Mouse (Mus musculus) ovary, adult 18-20 months (tissue): Measurements from ENCODE around the gene Sprr2d.

Source experiments
- DNase-seq: peaks from one replicate; pipeline ENCODE4 v3.0.0; 2022; ENCODE audit warnings: low spot score, mixed read lengths

Sprr2d gene

GRCm38 (mm10) chr3:92338840-92339239, at the start of gene Sprr2d:
Gene Sprr2d (plus strand): TSS chr3:92339140.
- no peak for DNase-seq

GRCm38 (mm10) chr3:92307406-92307805, 31.5 kb upstream of the Sprr2d start:
- DNase-seq: no peak

- no peak for DNase-seq
Measured at GRCm38 (mm10) chr3:92316320-92316719, 22.6 kb upstream of the Sprr2d start, which contains the start of gene Sprr2b. Gene Sprr2b (plus strand): TSS chr3:92316620.

- no peak for DNase-seq
Measured at GRCm38 (mm10) chr3:92317384-92317783, 21.6 kb upstream of the Sprr2d start.

GRCm38 (mm10) chr3:92336278-92336677, 2.7 kb upstream of the Sprr2d start:
- no peak for DNase-seq

GRCm38 (mm10) chr3:92351843-92352242, 12.9 kb downstream of the Sprr2d start, which contains the start of gene Sprr2e:
Gene Sprr2e (plus strand): TSS chr3:92352143.
- DNase-seq: no peak

- DNase-seq: no peak
Measured at GRCm38 (mm10) chr3:92361619-92362018, 22.7 kb downstream of the Sprr2d start.

GRCm38 (mm10) chr3:92364887-92365286, 25.9 kb downstream of the Sprr2d start, which contains the start of gene Sprr2f:
Gene Sprr2f (plus strand): TSS chr3:92365187.
- no peak for DNase-seq

- no peak for DNase-seq
Measured at GRCm38 (mm10) chr3:92373613-92374012, 34.7 kb downstream of the Sprr2d start.

GRCm38 (mm10) chr3:92385385-92385784, 46.4 kb downstream of the Sprr2d start, which contains the start of gene Sprr2h:
Gene Sprr2h (plus strand): TSS chr3:92385685.
- no peak for DNase-seq
